Mouse (Mus musculus) MEL (cell line): ENCODE measurements at regions not wholly inside any gene's neighbourhood (a gene's known extent, or its start where the extent isn't known, plus 50 kb on each side); places are given as distances from the start of the nearest gene placed in this dataset.

Source experiments
- DNase-seq: peaks from one replicate; pipeline ENCODE4 v3.0.0; 2011; ENCODE audit warnings: low read depth, low spot score
- H3K27ac ChIP-seq: 2 replicates; pipeline ENCODE4 v1.5.1; 2012; ENCODE audit warnings: low read depth, mild to moderate bottlenecking, control low read depth, low read length, moderate library complexity; ENCODE audit not compliant: control insufficient read depth
- H3K27me3 ChIP-seq, 2 experiments: fragments of 150-350 bp in 1 of 2; sonication (generic) in 1 of 2; 2 replicates each; pipeline ENCODE4 v1.6.1; 2012; ENCODE audit warnings: low read length in 2 of 2, mild to moderate bottlenecking in 2 of 2, improper control_type of control experiment in 1 of 2, moderate library complexity in 1 of 2; ENCODE audit not compliant: insufficient read depth in 2 of 2, control insufficient read depth in 1 of 2
- H3K36me3 ChIP-seq, 2 experiments: 2 replicates each; pipeline ENCODE4 v1.6.1; 2012 to 2014; ENCODE audit warnings: low read length in 2 of 2, improper control_type of control experiment in 1 of 2, inconsistent platforms in 1 of 2, mild to moderate bottlenecking in 1 of 2; ENCODE audit not compliant: insufficient read depth in 2 of 2, control insufficient read depth in 1 of 2
- H3K4me1 ChIP-seq, 2 experiments: fragments of 150-350 bp in 1 of 2; sonication (generic) in 1 of 2; 2 replicates each; pipeline ENCODE4 v1.6.1; 2012; ENCODE audit warnings: low read length in 2 of 2, improper control_type of control experiment in 1 of 2, mild to moderate bottlenecking in 1 of 2; ENCODE audit not compliant: insufficient read depth in 2 of 2, control insufficient read depth in 1 of 2
- H3K4me3 ChIP-seq, 2 experiments: fragments of 150-350 bp in 1 of 2; sonication (generic) in 1 of 2; 2 replicates each; pipeline ENCODE4 v1.5.1; 2012; ENCODE audit warnings: low read depth in 2 of 2, low read length in 2 of 2, mild to moderate bottlenecking in 2 of 2, moderate library complexity in 2 of 2, control low read depth in 1 of 2, improper control_type of control experiment in 1 of 2; ENCODE audit not compliant: control insufficient read depth in 1 of 2, insufficient read depth in 1 of 2
- H3K79me2 ChIP-seq: 2 replicates; pipeline ENCODE4 v1.6.1; 2012; ENCODE audit warnings: mild to moderate bottlenecking, low read length, moderate library complexity; ENCODE audit not compliant: control insufficient read depth, poor library complexity, insufficient read depth
- H3K9ac ChIP-seq: 2 replicates; pipeline ENCODE4 v1.6.1; 2012; ENCODE audit warnings: low read depth, mild to moderate bottlenecking, control low read depth, low read length, moderate library complexity; ENCODE audit not compliant: control insufficient read depth, poor library complexity, severe bottlenecking
- H3K9me3 ChIP-seq: fragments of 150-350 bp; sonication (generic); replicated peaks from 2 replicates; pipeline ENCODE4 v1.6.1; 2012; ENCODE audit warnings: mild to moderate bottlenecking, low read length, improper control_type of control experiment, moderate library complexity; ENCODE audit not compliant: insufficient read depth
- CTCF ChIP-seq, 3 experiments: IDR thresholded peaks in 2 of 3; conservative IDR thresholded peaks in 1 of 3; 2 replicates each; pipeline ENCODE4 v1.5.1; 2011 to 2012; ENCODE audit warnings: low read length in 3 of 3, low read depth in 2 of 3, mild to moderate bottlenecking in 2 of 3, improper control_type of control experiment in 1 of 3, inconsistent platforms in 1 of 3, mixed read lengths in 1 of 3, moderate library complexity in 1 of 3; ENCODE audit not compliant: control insufficient read depth in 1 of 3, insufficient read depth in 1 of 3, poor library complexity in 1 of 3, severe bottlenecking in 1 of 3
- E2F4 ChIP-seq: IDR thresholded peaks from 2 replicates; pipeline ENCODE4 v1.6.1; 2011; ENCODE audit warnings: low read depth, low read length, improper control_type of control experiment, borderline replicate concordance
- EP300 ChIP-seq, 2 experiments: IDR thresholded peaks; 2 replicates each; pipeline ENCODE4 v1.6.1; 2011; ENCODE audit warnings: improper control_type of control experiment in 2 of 2, low read length in 2 of 2, low read depth in 1 of 2, mild to moderate bottlenecking in 1 of 2
- GABPA ChIP-seq: IDR thresholded peaks from 2 replicates; pipeline ENCODE4 v1.6.1; 2012; ENCODE audit warnings: low read depth, mild to moderate bottlenecking, inconsistent platforms, low read length, improper control_type of control experiment, moderate library complexity
- HCFC1 ChIP-seq: IDR thresholded peaks from 2 replicates; pipeline ENCODE4 v1.6.1; 2012; ENCODE audit warnings: low read depth, mild to moderate bottlenecking, inconsistent platforms, low read length, improper control_type of control experiment, moderate library complexity
- JUND ChIP-seq: IDR thresholded peaks from 2 replicates; pipeline ENCODE4 v1.6.1; 2011; ENCODE audit warnings: low read depth, mild to moderate bottlenecking, improper control_type of control experiment, low read length
- MAFK ChIP-seq: IDR thresholded peaks from 2 replicates; pipeline ENCODE4 v1.6.1; 2011; ENCODE audit warnings: low read depth, mild to moderate bottlenecking, low read length, improper control_type of control experiment, borderline replicate concordance
- MYB ChIP-seq: IDR thresholded peaks from 2 replicates; pipeline ENCODE4 v1.6.1; 2011; ENCODE audit warnings: mild to moderate bottlenecking, low read depth, low read length, improper control_type of control experiment
- NRF1 ChIP-seq: IDR thresholded peaks from 2 replicates; pipeline ENCODE4 v1.6.1; 2014; ENCODE audit warnings: low read depth, mild to moderate bottlenecking, inconsistent platforms, low read length, improper control_type of control experiment, moderate library complexity; ENCODE audit not compliant: poor library complexity, insufficient read depth, severe bottlenecking
- TAL1 ChIP-seq: IDR thresholded peaks from 2 replicates; pipeline ENCODE4 v1.6.1; 2012; ENCODE audit warnings: mild to moderate bottlenecking, inconsistent platforms, low read length, moderate library complexity, mixed read lengths
- TBP ChIP-seq: IDR thresholded peaks from 2 replicates; pipeline ENCODE4 v1.8.0; 2011; ENCODE audit warnings: low read depth, low read length, improper control_type of control experiment
- UBTF ChIP-seq: IDR thresholded peaks from 2 replicates; pipeline ENCODE4 v1.6.1; 2012; ENCODE audit warnings: low read depth, mild to moderate bottlenecking, inconsistent platforms, low read length, improper control_type of control experiment, moderate library complexity, borderline replicate concordance; ENCODE audit not compliant: insufficient read depth
- ZC3H11A ChIP-seq: IDR thresholded peaks from 2 replicates; pipeline ENCODE4 v1.6.1; 2012; ENCODE audit warnings: low read depth, mild to moderate bottlenecking, inconsistent platforms, low read length, improper control_type of control experiment
- ZMIZ1 ChIP-seq: IDR thresholded peaks from 2 replicates; pipeline ENCODE4 v1.6.1; 2012; ENCODE audit warnings: low read depth, mild to moderate bottlenecking, inconsistent platforms, low read length, improper control_type of control experiment, moderate library complexity

DNA sequence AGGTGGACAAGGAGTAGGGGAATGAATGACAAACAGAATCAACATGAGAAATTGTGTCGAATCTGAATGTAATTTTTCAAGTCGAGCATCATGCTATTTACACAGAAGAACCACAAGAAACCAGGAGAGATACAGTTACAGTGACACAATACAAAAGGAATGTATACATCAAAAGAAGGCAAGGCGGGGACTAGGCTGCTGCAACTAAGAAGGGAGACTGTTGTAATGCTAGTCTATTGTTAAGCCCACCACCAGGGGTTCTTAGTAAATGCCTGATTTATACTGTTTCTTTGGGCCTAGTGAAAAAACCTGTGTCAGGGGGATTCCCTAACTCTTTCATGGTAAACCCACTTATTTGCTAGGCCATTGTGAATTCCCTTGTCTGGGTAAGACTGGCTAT, 63.3 kb upstream of the Vegfc start (continued):
- no peak for TF ChIP-seq ZC3H11A

DNA sequence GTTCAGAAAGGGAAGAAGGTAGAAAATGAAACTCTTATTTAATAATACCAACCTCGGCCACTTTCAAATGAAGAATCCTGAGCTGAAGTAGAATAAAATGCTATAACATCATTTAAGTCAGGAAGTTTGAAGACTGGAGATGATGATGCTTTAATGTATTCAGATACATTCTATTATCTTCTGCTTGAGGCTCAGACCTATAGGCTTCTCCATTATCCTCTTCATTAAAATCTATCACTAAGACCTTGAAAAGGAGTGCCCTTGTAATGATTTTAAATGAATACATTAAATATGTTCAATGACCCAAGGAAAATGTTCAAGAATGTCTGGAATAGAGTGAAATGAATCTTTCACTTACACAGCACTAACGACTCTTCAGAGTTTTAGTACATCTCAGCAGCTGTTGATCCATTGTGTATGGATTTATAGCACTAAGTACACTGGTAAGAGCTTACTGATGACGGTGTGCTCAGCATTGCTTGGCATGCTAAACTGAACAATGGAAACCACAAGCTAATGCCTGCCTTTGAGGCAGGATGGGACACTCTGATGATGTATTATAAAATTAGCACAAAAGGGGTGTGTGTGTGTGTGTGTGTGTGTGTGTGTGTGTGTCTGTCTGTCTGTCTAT, 58.8 kb upstream of the Vegfc start:
- no peaks in the 10 kb centered on the region for H3K4me1 ChIP-seq
- no peak overlapping the region for H3K4me3 ChIP-seq
- H3K79me2 ChIP-seq, result no peaks in the 10 kb centered on the region
- no peaks in the 10 kb centered on the region for H3K27me3 ChIP-seq
- H3K27ac ChIP-seq, result no peak overlapping the region
- DNase-seq, result no peak
- TF ChIP-seq MYB, result no peak
- no peak for TF ChIP-seq E2F4
- TF ChIP-seq TAL1, result no peak
- no peak for TF ChIP-seq ZMIZ1
- TF ChIP-seq TBP, result no peak
- TF ChIP-seq JUND, result no peak
- no peak for TF ChIP-seq GABPA
- no peak for TF ChIP-seq CTCF (IDR thresholded peaks at IDR 0.05 in 2 of 3, conservative IDR thresholded peaks at IDR 0.05 in 1 of 3; ENCODE audit: control insufficient read depth in 1 of 3, insufficient read depth in 1 of 3, low read depth in 2 of 3, low read length in 3 of 3, poor library complexity in 1 of 3, severe bottlenecking in 1 of 3)
- TF ChIP-seq EP300 (IDR thresholded peaks at IDR 0.05; ENCODE audit: low read depth in 1 of 2, low read length in 2 of 2), result no peak
- TF ChIP-seq NRF1, result no peak
- TF ChIP-seq MAFK, result no peak
- TF ChIP-seq HCFC1, result no peak
- no peak for TF ChIP-seq UBTF
- H3K36me3 ChIP-seq, result no peaks in the 10 kb centered on the region
- no peak overlapping the region for H3K9ac ChIP-seq
- no peaks in the 10 kb centered on the region for H3K9me3 ChIP-seq
